Comparison of ENCODE assay signal across 7 mouse cellular contexts in genomic region chr6:91738058-91738457, GRCm38 (mm10). TPM values are rescaled to one million over a fixed set of nuclear protein-coding genes. Genes with fewer than 3 reads are reported as not detected.
A peak's percentile ranks its signal among the peaks of the same experiment; 100 is the strongest.
DNase-seq lines count a peak whose midpoint lies in the region; ATAC-seq and TF ChIP-seq lines count a peak whose summit lies in the region.

No protein-coding gene starts in this region.

- H3K4me2 ChIP-seq in stomach, embryonic 14.5 days (replicated peaks; ENCODE audit: low read depth, low read length): no peak overlapping the region

- intact Hi-C loops in left cerebral cortex, adult 2 months (cut with DNase I): no loop called here

- no peak for DNase-seq in left cerebral cortex, adult 2 months (ENCODE audit: extremely low spot score in 1 of 2, low spot score in 2 of 2)
- no peak for DNase-seq in left cerebral cortex, adult 18-20 months (ENCODE audit: low spot score in 2 of 2)
- peak; percentile 69 to 80 for DNase-seq in heart, adult 9 months (ENCODE audit: low spot score in 2 of 2)
- peak; percentile 54 for DNase-seq in kidney, postnatal 14 days
- no peak for DNase-seq in Muller cell, postnatal 12 days (ENCODE audit: inconsistent ontology term)
- no peak for DNase-seq in neural tube, embryonic 10.5 days (ENCODE audit: extremely low spot score, low spot score)

- WGBS in stomach, embryonic 14.5 days: 40% methylated on average over 5 of the region's 5 CpGs

- H3K9me3 ChIP-seq in stomach, embryonic 14.5 days (ENCODE audit: control insufficient read depth, low read depth, low read length): no peaks in the 10 kb centered on the region

- peaks cover 26% of the 10 kb centered on the region for H3K36me3 ChIP-seq in stomach, embryonic 14.5 days (ENCODE audit: control insufficient read depth, insufficient read depth, low read length)

- H3K27ac ChIP-seq in left cerebral cortex, adult 2 months: peak overlapping the region; percentile 66
- H3K27ac ChIP-seq in stomach, embryonic 14.5 days (ENCODE audit: low read length): peak overlapping the region; percentile 29

- peak; percentile 62 for ATAC-seq in stomach, embryonic 14.5 days (ENCODE audit: insufficient number of reproducible peaks, insufficient read depth, low FRiP score, low read depth)

- no peaks in the 10 kb centered on the region for H3K27me3 ChIP-seq in stomach, embryonic 14.5 days (ENCODE audit: control insufficient read depth, insufficient read depth, low read length)

- no peak overlapping the region for H3K4me3 ChIP-seq in left cerebral cortex, adult 2 months
- no peak overlapping the region for H3K4me3 ChIP-seq in stomach, embryonic 14.5 days (ENCODE audit: low read depth, low read length)

- H3K9ac ChIP-seq in stomach, embryonic 14.5 days (replicated peaks; ENCODE audit: low read depth, low read length): no peak overlapping the region

- no peak for TF ChIP-seq CTCF in left cerebral cortex, adult 2 months (IDR thresholded peaks at IDR 0.05)

- no peaks in the 10 kb centered on the region; the same call in 1 of the 2 replicates for H3K4me1 ChIP-seq in stomach, embryonic 14.5 days (ENCODE audit: control insufficient read depth, insufficient read depth, low read length)

RNA-seq across cellular contexts. Expression of gene Slc6a6, which starts 54.2 kb away (rescaled TPM):
- total RNA-seq in left cerebral cortex, adult 2 months (2021): 100 to 1,000 TPM; 127 to 147 TPM
- 100 to 1,000 TPM; 134 to 137 TPM for total RNA-seq in left cerebral cortex, adult 18-20 months (2021)
- polyA plus RNA-seq in stomach, embryonic 14.5 days (2014; fragmentation: Nextera tagmentation; extraction: Ambion mirVana): 60.3 and 65.1 TPM in 2 replicates

Comparison
In these comparisons a context has a peak if more than half of its experiments do, and no peak if none do; other contexts are left out.
1. DNase-seq: peak in heart, adult 9 months (2 of 2) and kidney, postnatal 14 days (single experiment); none in left cerebral cortex, adult 2 months (0 of 2), left cerebral cortex, adult 18-20 months (0 of 2), Muller cell, postnatal 12 days (single experiment) and neural tube, embryonic 10.5 days (single experiment).